Mouse (Mus musculus): ENCODE results near the gene Tefm.
"Not testable (repeated sequence)": the region's sequence is repeated elsewhere in the genome, so short reads cannot be mapped to it uniquely, and the experiment has no call there.

Gene Tefm

DNA sequence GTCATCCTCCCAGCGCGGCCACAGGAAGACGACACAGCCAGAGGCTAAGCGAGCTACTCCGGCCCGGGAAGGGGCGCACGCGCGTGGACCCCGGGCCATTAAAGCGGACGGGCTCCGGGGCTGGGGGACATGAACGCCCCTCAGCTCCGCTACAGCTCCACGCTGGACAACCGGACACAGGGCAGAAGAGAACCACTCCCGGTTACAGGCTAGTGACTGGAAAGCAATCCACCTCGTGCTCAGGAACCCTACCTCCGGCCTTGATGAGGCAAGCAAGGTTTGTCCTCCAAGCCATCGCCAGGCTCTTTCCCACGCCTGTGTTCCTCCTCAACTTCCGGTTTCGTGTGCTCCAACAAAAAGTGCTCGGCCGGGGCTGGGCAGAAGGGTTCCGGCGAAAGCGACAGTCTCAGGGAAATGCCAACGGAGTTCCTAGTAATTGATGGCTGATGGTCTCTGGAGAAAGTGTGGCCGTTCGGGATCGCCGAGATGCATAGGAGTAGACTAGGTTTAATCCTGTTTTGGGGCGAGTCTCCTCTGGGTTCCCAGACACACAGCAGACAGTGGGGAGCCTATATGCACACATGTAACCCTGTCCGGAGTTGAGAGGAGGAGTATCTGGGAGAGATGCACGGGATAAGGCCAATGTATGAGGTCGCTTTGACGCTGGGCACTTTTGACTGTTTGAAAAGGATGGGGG is at the start of gene Tefm:
Gene Tefm, minus strand, starts transcription at position 351 of the 697 bp plus-strand sequence.
- DNase-seq = peak; percentile 86 to 91

DNA sequence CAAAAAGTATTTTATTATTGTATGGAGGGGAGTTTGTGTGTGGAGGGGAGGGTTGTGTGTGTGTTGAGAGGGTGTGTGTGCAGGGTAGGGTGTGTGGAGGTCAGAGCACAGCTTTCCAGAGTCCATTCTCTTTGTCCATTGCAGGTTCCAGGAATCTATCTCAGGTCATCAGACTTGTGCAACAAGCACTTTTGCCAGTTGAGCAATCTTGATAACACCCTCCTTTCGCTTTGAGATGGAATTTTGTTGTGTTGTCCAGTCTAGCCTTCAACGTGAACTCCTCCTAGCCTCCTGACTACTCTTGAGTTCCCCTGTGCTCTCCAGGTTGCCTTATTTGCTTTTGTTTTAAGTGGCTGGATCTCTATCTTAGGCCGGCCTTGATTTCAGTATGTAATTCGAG is 48.3 kb upstream of the Tefm start:
- no peak for DNase-seq

DNA sequence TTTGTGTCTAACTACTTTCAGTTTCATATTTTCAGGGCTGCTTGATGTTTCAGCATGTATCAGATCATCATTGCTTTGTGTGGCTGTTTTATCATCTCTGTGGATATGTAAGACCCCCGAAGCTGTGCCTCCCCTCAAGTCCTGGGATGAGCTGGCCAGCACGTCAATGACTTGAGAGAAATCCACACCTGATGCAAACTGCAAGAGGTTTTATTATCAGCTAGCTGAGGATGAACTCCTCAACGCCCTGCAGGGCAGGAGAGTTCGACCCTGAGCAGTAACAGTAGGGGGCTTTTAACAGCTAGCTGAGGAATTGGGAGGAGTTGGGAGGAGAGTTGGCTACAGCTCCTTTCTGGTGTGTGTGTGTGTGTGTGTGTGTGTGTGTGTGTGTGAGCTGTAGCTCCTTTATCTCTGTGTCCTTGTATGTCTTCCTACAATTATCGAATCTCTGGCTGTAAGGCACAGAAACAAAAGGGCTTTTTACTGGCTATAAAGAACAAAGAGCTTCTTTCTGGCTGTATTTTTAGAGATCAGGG is 43.5 kb upstream of the Tefm start:
- not testable (repeated sequence) for DNase-seq

DNA sequence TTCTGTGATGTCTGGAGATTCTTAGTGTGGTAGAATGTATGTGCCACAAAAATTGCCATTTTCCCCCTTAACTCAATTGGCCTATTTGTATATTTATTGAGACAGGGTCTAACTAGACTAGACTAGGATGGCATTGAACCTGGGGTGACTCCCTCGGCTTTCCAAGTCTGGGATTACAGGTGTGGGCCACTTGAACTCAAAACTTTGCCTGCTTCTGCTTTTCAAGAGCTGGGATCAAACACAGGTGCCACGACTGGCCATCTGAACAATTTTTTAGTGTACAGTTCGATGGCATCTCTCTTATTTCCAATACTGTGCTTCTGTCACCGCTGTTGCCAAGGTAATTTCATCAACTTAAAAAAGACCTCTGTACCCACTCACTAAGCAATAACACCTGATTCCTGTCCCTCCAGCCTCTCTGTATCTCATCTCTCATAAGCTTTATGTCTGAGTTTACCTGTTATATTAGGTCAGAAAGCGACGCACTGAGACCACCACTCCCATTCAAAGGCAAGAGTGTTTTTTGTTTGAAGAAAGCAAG is 42.6 kb upstream of the Tefm start:
- peak in 1 of 2 experiments; percentile 12 for DNase-seq

DNA sequence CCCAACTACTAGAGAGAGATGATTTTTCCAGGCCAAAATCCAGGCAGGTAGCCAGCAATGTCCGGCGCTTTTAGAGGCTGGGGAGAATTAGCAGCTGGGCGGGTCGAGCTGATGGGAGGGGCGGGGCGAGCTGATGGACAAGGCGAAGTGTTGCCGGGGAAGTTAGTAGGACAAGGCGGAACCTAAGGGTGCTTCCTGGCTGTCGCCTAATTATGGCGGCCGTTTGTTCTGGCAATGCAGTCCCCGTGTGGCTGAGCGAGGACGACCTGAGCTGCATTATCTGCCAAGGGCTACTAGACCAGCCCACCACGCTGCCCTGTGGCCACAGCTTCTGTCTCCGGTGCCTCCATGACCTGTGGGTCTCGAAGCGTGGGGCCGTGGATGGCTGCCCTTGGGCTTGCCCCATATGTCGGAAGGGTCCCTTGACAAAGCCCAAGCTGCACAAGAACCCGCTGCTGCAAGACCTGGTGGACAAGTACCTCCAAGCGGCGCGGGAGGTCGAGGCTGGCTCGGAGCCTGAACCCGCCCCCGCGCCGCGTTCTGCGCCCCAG is 41.8 kb upstream of the Tefm start, which contains the start of gene Rnf135:
Gene Rnf135, plus strand, starts transcription at position 147 of the 551 bp plus-strand sequence.
- peak; percentile 90 for DNase-seq

DNA sequence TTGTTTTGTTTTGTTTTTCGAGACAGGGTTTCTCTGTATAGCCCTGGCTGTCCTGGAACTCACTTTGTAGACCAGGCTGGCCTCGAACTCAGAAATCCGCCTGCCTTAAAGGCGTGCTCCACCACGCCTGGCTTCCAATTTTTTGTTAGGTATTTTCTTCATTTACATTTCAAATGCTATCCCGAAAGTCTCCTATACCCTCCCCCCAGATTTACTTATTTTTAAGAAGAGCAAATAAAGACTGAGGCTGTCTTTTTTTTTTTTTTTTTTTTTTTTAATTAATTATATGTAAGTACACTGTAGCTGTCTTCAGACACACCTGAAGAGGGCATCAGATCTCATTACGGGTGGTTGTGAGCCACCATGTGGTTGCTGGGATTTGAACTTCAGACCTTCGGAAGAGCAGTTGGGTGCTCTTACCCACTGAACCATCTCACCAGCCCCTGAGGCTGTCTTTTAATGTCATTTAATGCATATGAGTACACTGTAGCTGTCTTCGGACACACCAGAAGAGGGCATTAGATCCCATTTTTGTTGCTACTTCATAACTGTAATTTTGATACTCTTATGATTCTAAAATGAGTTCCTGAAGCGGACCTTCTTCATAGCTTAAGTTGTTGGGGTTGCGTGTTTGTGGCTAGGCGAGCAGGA is 41.2 kb upstream of the Tefm start:
- not testable (repeated sequence) for DNase-seq

DNA sequence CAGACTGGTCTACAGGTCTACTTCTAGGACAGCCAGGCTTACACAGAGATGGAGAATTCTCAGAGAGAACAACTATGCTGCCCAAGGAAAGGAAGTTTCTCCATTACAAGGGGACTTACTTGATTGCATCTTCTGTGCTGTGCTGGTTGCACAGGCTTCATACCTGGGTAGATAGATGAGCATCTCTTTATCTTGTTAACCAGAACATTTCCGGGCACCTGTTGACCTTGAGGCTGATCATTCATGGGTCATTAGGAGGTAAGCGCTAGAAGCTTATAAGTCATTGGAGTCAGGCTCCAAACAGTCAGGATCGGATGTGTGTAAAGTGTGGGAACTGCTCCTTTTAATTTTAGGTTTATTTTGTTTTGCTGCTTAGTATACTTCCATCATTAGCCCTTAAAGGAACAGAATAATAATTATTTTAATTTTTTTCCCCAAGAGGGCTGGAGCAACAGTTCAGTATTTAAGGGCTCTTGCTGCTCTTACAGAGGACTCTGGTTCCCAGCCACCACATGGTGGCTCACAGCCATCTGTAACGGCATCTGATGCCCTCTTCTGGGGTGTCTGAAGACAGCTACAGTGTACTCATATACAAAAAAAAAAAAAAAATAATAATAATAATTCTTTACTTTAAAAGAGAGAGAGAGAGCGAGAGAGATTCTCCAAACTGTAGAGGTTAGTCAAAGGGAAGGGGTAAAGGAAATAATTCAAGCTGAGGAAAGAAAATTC is 39.2 kb upstream of the Tefm start:
- DNase-seq = no peak

DNA sequence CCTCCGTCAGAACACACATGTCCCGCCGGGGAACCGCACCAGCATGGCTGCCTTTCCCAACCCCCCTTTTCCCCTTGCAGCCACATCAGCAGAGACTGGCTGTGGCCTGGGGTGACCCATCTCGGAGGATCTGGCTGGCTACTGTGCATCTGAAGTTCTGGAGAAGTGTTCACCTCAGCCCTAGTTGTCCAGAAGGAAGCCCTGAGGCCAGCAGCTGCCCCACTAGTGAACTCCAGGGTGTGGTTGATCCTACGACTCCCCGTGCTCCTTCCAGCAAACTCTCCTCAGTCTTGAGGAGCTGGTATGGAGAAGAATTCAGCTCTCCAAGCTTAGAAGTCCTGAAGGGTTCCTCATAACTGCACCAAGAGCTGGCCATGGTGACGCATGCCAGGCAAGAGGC is 36.3 kb upstream of the Tefm start:
- DNase-seq = no peak

DNA sequence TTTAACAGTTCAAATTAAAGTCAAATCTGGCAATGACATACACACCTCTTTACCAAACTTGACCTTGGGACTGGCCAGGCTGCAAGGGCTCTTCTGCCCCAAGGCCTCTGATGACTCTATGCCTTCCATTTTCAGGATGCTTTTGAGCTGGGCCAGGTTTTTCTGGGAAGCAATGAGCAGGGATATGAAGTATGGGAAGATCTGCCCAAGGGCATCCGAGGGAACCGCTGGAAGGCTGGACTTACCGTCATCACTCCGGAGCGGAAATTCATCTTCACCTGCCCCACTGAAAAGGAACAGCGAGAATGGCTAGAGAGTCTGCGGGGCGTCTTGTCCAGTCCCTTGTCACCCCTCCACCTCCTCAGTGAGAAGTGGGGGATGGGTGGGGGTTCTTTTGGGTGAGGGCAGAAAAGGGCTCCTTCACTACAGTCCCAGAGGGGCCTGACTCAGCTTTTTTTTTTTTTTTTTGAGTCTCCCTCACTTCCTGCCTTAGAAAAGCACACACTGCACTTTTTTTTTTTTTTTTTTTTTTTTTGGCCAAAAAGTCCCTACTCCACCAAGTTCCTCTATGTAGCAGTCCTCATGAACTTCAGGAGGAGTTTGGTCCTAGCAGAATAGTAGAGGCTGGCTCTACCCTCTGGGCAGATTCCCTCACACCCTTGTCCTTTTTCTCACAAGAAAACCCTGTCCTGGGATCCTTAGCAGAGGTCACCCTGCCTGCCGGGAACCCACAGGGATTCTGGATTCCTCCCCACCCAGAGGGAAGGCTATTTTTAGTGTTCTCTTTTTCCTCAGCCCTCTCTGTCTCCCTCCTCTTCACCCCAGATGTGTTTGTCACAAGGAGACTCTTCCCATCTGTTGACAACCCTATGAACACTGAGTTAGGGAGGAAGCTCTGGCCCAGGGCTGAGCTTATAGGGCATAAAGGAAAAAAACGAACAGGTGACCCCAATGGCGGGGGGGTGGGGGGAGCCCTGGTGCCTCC is 35.2 kb upstream of the Tefm start:
- DNase-seq = no peak

DNA sequence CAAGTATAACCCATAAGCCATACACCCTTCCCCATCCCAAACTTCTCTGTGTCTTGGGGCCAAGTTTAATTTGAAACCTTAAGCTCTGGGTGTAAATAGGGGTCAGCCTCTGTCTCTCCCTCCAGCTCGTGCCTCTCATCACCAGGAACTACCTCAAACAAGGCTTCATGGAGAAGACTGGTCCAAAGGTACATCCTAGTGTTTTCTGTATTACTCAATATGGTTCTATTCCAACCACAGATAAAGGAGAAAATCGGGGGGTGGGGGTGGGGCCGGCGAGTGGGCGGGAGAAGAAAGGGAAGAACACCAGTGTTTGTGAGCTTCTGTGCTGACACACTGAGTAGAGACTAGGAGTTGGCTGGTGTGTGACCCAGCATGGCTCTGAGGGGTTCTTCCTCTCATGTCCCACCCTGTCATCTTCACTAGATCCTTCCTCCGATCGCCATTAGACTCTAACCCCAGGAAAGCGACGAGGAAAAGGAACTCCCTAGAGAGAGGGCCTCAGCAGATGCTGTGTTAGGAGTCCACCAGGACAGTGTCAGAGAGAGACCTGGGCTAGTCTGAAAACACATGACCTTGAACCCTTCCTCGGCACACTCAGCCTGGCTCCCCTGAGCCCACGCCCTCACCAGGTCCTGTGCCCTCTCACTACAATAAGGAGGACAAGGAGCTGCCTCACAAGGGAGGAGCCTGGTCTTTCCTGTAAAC is 32.1 kb upstream of the Tefm start:
- DNase-seq = no peak

DNA sequence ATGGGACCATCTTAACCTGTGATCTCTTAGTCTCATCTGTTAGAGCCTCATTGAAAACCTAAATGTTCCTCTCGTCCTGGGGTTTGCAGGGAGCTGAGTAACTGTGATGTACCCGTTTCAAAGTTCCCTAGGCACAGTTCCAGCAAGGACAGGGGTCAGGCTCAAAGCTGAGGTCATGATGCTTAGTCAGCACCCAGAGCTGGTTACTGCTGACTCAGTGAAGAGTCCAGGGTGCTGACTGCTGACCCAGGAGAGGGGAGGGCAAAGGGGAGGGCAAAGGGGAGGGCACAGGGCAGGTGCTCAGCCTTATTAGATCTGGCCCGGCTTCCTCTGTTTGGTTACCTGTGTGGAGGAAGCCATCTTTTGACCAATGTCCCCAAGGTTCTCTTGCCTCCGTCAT is 29.9 kb upstream of the Tefm start:
- no peak for DNase-seq

DNA sequence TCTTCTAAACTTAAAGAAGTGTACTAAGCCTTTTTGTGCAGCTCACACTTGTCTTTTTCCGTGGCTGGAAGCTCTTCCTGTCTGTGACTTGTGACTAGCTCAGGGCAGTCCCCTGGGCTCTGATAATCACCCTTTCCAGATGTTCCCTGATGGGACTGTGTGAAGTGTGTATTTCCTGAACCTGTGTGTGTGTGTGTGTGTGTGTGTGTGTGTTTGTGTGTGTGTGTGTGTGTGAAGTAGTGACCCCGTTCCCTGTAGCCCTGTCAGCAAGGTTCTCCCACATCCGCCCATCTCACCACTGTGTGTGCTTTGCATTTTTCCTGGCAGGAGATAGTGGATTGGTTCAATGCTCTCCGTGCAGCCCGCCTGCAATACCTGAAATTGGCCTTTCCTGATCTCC is 28.4 kb upstream of the Tefm start:
- no peak for DNase-seq

DNA sequence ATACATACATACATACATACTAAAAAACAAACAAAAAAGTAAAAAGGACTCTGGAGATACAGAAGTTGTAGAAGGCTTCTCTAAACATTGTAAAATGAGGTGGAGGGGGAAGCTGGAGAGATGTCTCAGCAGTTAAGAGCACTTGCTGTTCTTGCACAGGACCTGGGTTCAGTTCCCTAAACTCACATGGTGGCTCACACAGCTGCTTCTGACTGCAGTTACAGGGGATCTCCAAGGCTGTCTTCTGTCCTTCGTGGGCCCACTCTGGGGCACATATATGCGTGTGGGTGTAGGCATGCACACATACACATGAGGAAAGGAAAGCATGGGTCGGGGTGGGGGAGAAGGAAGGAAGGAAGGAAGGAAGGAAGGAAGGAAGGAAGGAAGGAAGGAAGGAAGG is 27.7 kb upstream of the Tefm start:
- DNase-seq = no peak

DNA sequence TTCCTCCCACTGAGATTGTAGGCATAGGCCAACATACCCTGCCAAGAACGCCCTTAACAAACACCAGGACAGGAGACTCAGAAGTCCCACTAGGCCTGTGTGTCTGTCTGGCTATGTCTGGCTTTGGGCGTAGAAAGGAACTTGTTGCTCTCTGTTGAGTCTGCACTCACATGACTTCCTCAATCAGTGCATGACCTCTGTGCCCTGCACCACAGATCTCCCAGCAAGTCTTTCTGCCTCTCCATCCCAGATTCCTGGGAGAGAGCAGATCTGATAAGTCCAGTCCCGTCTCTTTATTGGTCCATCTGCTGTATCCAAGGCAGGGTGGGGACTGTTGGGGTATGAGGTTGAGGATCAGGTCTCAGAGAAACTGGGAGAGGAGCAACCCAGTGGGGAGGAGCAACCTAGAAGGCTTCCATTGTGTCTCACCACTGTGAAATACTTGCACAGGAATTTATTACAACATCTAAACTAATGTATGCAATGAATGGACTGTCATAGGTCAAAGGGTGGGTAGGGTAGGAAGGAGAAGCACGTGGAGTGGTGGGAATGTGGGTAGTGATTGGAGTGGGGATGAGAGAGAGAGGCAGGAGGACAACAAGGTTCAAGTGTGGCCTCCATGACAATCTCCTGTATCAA is 26.8 kb upstream of the Tefm start:
- no peak for DNase-seq

DNA sequence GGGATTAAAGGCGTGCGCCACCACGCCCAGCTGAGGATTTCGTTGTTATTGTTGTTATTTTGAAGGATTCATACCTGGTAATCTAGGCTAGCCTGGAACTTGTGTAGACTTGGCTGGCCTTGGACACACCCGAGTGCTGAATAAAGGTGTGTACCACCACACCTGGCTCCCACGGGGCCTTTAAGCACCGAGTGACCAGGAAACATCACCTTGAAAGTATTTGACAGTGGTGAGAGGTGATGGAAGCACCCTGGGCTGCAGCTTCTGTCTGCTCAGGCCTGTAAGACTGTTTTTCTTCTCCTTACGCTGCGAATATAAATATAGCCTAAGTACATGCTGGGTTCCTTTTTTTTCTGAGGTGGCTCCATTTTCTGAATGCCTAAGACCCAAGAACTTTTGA is 26.1 kb upstream of the Tefm start:
- DNase-seq = no peak

DNA sequence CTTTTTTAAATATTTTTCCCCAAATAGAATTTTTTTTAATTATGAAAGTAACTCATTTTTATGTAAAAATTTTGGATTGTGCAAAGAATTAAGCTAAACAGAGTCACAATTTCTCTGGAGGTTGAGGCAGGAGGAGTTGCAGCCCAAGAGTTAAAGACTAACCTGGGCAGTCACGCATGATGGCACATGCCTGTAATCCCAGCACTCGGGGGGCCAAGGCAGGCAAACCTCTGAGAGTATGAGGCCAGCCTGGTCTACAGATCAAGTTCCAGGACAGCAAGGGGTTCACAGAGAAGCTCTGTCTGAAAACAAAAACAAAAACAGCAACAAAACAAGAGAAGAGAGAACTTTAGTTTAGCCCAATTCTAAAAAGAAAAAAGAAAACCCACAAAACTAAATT is 22.2 kb upstream of the Tefm start:
- DNase-seq = no peak

DNA sequence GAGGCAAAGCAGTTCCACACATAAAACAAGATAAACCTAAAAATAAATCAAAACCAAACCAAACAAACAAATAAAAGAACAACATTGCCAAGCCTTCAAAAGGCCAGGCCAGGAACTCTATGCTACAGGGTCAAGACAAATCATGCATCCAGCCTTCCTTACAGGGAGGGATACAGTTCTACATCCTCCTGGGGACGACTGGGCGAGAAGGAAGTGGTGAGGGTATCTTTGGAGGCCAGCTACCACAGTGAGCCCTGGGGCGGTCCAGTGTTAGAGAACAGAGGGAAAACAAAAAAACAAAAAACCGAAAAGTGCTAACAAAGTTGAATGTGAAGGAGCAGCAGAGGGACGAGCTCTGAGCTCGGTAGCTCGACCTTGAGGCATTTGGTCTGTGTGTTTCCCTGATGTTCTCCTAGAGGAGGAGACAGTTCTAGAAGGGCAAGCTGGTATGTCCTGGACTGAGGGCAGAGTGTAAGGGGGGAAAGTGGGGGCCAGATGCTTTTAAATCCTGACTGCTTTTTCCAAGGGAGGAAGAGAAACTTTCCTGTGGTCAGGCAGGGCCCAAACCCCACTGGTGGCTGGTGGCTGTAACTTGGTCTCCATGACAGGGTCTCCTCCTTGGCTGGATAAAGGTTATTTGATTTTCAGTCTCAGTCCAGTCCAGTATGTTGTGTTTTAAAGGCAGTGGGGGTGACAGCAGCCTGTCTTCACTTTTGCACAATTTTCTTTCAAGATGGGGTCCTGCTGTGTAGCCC is 21.6 kb upstream of the Tefm start:
- no peak for DNase-seq

DNA sequence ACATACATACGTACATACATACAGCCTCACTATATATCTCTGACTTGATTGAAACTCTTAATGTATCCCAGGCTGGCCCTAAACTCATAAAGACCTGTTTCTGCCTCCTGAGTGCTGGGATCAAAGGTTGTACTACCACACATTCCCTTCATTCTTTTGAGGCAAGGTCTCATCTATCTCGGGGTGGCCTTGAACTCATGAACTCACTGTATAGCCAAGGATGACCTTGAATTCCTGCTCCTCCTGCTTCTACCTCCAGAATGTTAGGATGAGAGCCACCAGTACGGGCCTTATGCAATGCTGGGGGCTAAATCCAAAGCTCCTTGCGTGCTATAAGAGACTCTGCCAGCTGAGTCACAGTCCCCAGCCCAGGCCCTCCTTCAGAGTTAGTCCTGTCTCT is 19.1 kb upstream of the Tefm start:
- DNase-seq = no peak

DNA sequence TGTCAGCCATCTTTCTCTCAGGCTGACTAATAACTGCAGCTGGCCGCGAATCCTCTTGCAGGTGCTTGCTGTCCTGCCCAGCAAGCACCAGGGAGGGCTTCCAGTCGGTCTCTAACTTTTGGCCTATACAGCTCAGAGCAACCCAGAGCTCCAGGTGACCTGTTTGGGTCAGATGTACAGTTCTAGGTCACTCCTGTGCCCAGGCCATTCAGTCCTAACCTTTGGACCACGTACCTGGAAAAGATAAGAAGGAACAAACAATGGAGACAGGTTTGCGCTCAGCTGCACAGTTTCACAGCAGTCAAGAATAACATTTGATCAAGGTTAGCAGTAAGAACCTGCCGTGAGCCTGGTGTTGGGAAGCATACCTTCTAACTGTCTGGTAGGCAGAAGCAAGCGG is 17.0 kb upstream of the Tefm start:
- DNase-seq = no peak

DNA sequence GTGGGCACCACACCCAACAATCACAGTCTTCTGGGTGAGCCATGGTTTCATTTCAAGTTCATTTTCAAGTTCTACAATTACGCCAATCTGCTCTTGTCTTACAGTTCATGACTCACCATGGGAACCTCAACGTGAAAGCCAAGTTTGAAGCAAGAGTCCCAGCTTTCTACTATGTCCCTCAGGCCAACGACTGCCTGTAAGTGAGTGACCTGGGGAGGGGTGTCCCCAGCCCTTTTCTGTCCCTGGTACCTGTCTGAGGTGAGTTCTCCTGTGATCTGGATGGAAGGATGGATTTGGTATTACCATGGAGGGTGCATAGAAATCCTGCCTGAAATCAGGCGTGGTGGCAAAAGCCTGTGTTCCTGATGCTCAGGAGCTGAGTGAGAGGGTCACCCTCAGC is 14.9 kb upstream of the Tefm start:
- DNase-seq = no peak

Data from cerebellum, postnatal 36 days (tissue).